Mouse (Mus musculus): Measurements from ENCODE around the gene Vps45. TPM values are rescaled to one million over a fixed set of nuclear protein-coding genes. Genes with fewer than 3 reads are reported as not detected.
"Not testable (repeated sequence)": the region's sequence is repeated elsewhere in the genome, so short reads cannot be mapped to it uniquely, and the experiment has no call there.

Gene Vps45
- total and polyA plus RNA-seq, 2 experiments = 2.1 to 10.7 TPM

DNA sequence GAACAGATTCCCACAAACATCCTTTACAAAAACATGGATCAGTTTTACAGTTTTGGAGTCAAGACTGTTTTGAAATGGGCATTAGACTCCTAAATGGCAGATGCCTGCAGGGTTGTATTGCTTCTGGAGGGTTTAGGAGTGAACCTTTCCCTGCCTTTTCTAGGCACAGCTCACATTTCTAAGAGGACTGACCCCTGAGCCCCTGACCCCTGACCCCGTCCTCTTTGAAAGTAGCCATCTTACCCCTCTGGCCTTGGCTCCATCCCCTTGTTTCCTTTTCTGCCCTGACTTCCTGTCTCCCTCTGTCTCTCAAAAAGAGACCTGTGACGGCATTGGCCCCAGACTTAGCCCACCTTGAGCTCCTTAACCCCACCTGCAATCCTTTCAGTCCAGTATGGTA, 95.0 kb downstream of the Vps45 start:
- H3K27me3 ChIP-seq (ENCODE audit: control insufficient read depth, insufficient read depth, low read length) = no peaks in the 10 kb centered on the region
- H3K4me3 ChIP-seq (ENCODE audit: insufficient read depth, low read depth, low read length) = no peak overlapping the region
- no peak for TF ChIP-seq CTCF (IDR thresholded peaks at IDR 0.05; ENCODE audit: low read depth, low read length)
- TF ChIP-seq POLR2A (IDR thresholded peaks at IDR 0.05; ENCODE audit: extremely low read depth, insufficient read depth, low read length) = no peak
- WGBS = 62% methylated on average over 2 of the region's 2 CpGs
- H3K79me2 ChIP-seq (ENCODE audit: control insufficient read depth, insufficient read depth, low read length) = no peaks in the 10 kb centered on the region
- no peaks in the 10 kb centered on the region for H3K36me3 ChIP-seq (ENCODE audit: control insufficient read depth, insufficient read depth, low read length)
- no peaks in the 10 kb centered on the region for H3K4me1 ChIP-seq (ENCODE audit: control insufficient read depth, insufficient read depth, low read length)
- H3K9ac ChIP-seq (ENCODE audit: low read depth, low read length) = no peak overlapping the region
- DNase-seq (ENCODE audit: extremely low read depth, low read depth, low spot score) = no peak
- H3K27ac ChIP-seq (replicated peaks; ENCODE audit: insufficient read depth, low read depth, low read length) = no peak overlapping the region

DNA sequence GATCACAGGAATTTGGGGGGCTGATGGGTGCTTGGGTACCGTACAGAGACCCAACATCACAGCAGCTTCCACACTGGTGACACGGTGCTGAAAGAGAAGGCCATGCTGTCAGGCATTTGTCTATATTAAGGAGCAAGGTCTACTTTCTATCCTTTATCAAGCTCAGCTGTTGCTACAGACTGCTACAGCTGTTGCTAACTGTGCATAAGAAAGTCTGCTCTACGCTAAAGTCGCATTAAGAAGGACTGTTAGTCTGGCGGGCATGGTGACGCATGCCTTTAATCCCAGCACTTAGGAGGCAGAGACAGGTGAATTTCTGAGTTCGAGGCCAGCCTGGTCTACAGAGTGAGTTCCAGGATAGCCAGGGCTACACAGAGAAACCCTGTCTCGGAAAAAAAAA, 96.1 kb downstream of the Vps45 start:
- not testable (repeated sequence) for H3K36me3 ChIP-seq (ENCODE audit: control insufficient read depth, insufficient read depth, low read length); H3K4me3 ChIP-seq (ENCODE audit: insufficient read depth, low read depth, low read length); H3K27me3 ChIP-seq (ENCODE audit: control insufficient read depth, insufficient read depth, low read length); H3K4me1 ChIP-seq (ENCODE audit: control insufficient read depth, insufficient read depth, low read length); H3K9ac ChIP-seq (ENCODE audit: low read depth, low read length); DNase-seq (ENCODE audit: extremely low read depth, low read depth, low spot score); H3K79me2 ChIP-seq (ENCODE audit: control insufficient read depth, insufficient read depth, low read length); H3K27ac ChIP-seq (replicated peaks; ENCODE audit: insufficient read depth, low read depth, low read length)
- WGBS = 88% methylated on average over 8 of the region's 8 CpGs

DNA sequence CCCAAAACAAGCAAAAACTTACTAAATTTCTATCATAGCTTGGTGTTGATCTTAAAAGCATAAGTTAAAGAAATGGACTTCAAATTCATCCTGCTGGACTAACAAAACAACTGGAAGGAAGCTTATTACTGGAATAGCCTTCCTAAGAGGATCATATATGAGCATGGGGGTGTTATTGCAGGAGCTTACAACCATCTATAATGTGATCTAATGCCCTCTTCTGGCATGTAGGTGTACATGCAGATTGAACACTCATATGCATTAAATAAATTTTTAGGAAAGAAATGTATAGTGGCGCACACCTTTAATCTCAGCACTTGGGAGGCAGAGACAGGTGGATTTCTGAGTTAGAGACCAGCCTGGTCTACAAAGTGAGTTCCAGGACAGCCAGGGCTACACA, 98.5 kb downstream of the Vps45 start:
- Histone ChIP-seq H3K4me3 (ENCODE audit: insufficient read depth, low read depth, low read length) (no peak overlapping the region), H3K36me3 (ENCODE audit: control insufficient read depth, insufficient read depth, low read length) (no peaks in the 10 kb centered on the region), H3K27ac (replicated peaks; ENCODE audit: insufficient read depth, low read depth, low read length) (no peak overlapping the region), H3K9ac (ENCODE audit: low read depth, low read length) (no peak overlapping the region), H3K27me3 (ENCODE audit: control insufficient read depth, insufficient read depth, low read length) (no peaks in the 10 kb centered on the region), H3K79me2 (ENCODE audit: control insufficient read depth, insufficient read depth, low read length) (no peaks in the 10 kb centered on the region), H3K4me1 (ENCODE audit: control insufficient read depth, insufficient read depth, low read length) (no peaks in the 10 kb centered on the region)
- no peak for DNase-seq (ENCODE audit: extremely low read depth, low read depth, low spot score)
- WGBS = 93% methylated on average over 1 of the region's 1 CpGs
- TF ChIP-seq POLR2A (IDR thresholded peaks at IDR 0.05; ENCODE audit: extremely low read depth, insufficient read depth, low read length) = no peak
- TF ChIP-seq CTCF (IDR thresholded peaks at IDR 0.05; ENCODE audit: low read depth, low read length) = no peak

DNA sequence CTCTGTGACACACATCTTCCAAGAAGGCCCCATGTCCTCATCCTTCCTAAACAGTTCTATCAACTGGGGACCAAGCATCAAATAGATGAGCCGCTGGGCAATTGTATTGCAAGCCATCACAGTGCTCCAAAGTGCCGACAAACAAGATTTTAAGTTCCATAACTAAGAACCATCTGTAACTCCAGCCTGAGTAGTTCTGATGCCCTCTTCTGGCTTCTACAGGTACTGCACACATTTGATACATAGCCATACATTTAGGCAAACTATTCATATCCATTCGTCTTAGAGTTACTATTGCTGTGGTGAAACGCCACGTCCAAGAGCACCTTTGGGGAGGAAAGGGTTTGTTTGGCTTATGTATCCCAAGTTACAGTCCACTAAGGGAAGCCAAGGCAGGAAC, 99.2 kb downstream of the Vps45 start:
- peak; percentile 33 for DNase-seq (ENCODE audit: extremely low read depth, low read depth, low spot score)
- 86% methylated on average over 5 of the region's 5 CpGs for WGBS
- H3K9ac ChIP-seq (ENCODE audit: low read depth, low read length) = no peak overlapping the region
- H3K4me1 ChIP-seq (ENCODE audit: control insufficient read depth, insufficient read depth, low read length) = no peaks in the 10 kb centered on the region
- no peaks in the 10 kb centered on the region for H3K79me2 ChIP-seq (ENCODE audit: control insufficient read depth, insufficient read depth, low read length)
- H3K27ac ChIP-seq (replicated peaks; ENCODE audit: insufficient read depth, low read depth, low read length) = no peak overlapping the region
- no peaks in the 10 kb centered on the region for H3K27me3 ChIP-seq (ENCODE audit: control insufficient read depth, insufficient read depth, low read length)
- H3K36me3 ChIP-seq (ENCODE audit: control insufficient read depth, insufficient read depth, low read length) = no peaks in the 10 kb centered on the region
- H3K4me3 ChIP-seq (ENCODE audit: insufficient read depth, low read depth, low read length) = no peak overlapping the region
- no peak for TF ChIP-seq POLR2A (IDR thresholded peaks at IDR 0.05; ENCODE audit: extremely low read depth, insufficient read depth, low read length)
- TF ChIP-seq CTCF (IDR thresholded peaks at IDR 0.05; ENCODE audit: low read depth, low read length) = no peak

DNA sequence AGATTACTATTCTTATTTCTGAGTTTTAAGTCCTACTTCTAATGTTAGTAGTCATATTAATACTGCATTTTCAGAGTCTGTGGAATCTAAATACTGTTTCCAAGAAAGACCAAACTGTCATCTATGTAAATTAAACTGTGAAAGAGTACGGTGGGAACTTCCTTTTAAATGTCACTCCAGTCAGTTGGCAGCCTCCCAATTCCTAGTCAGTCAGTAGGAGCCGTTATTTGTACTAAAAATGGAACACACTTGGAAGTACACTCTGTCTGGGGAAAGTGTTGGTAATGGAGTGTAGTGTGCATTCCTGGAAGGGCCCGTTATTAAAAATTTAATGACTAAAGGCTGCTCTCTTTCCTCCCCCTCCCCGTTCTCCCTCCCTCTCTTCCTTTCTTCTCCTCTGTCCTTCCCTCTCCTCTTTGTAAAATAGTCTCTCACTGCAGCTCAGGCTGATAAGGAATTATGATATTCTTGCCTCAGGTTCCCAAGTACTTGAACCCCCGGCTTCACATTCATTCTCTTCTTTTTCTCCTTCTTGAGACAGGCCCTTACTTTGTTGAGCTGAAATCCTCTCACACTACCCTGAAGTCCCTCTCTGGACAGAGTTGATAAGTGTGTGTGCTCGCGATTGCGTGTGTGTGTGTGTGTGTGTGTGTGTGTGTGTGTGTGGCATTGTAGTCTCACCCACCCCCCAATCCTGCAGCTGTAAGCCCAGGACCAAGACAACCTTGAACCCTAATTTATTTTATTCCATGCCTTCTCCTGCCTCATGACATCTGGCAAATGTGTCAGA, 100.7 kb downstream of the Vps45 start:
- Histone ChIP-seq H3K79me2 (ENCODE audit: control insufficient read depth, insufficient read depth, low read length) (no peaks in the 10 kb centered on the region), H3K27me3 (ENCODE audit: control insufficient read depth, insufficient read depth, low read length) (no peaks in the 10 kb centered on the region), H3K27ac (replicated peaks; ENCODE audit: insufficient read depth, low read depth, low read length) (no peak overlapping the region), H3K9ac (ENCODE audit: low read depth, low read length) (no peak overlapping the region), H3K4me3 (ENCODE audit: insufficient read depth, low read depth, low read length) (no peak overlapping the region), H3K4me1 (ENCODE audit: control insufficient read depth, insufficient read depth, low read length) (no peaks in the 10 kb centered on the region), H3K36me3 (ENCODE audit: control insufficient read depth, insufficient read depth, low read length) (no peaks in the 10 kb centered on the region)
- WGBS = 52% methylated on average over 8 of the region's 8 CpGs
- DNase-seq (ENCODE audit: extremely low read depth, low read depth, low spot score) = peak; percentile 13
- TF ChIP-seq POLR2A (IDR thresholded peaks at IDR 0.05; ENCODE audit: extremely low read depth, insufficient read depth, low read length) = no peak
- no peak for TF ChIP-seq CTCF (IDR thresholded peaks at IDR 0.05; ENCODE audit: low read depth, low read length)

DNA sequence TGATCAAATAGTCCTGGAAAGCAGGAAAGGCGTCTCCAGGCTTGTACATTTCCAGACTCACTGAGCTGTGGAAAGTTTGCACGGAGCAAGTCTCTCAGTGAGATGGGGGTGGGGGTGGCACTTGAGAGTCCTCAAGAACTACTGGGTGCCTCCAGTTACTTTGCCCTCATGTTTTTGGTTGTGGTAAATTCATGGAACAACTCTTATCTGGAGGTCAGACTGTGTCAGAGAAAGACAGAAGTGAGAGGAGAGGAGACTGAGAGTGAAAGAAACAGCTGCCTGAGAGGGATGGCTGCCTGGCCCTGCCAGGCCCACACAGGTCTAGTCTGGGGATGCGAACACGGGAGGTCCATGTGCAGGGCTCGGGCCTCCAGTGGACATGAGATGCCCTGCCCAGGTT, 102.9 kb downstream of the Vps45 start:
- Histone ChIP-seq H3K4me1 (ENCODE audit: control insufficient read depth, insufficient read depth, low read length) (peaks cover 3% of the 10 kb centered on the region; the same call in 1 of the 2 replicates), H3K27ac (replicated peaks; ENCODE audit: insufficient read depth, low read depth, low read length) (no peak overlapping the region), H3K9ac (ENCODE audit: low read depth, low read length) (no peak overlapping the region), H3K4me3 (ENCODE audit: insufficient read depth, low read depth, low read length) (no peak overlapping the region), H3K36me3 (ENCODE audit: control insufficient read depth, insufficient read depth, low read length) (no peaks in the 10 kb centered on the region), H3K27me3 (ENCODE audit: control insufficient read depth, insufficient read depth, low read length) (no peaks in the 10 kb centered on the region), H3K79me2 (ENCODE audit: control insufficient read depth, insufficient read depth, low read length) (no peaks in the 10 kb centered on the region)
- no peak for DNase-seq (ENCODE audit: extremely low read depth, low read depth, low spot score)
- 97% methylated on average over 5 of the region's 5 CpGs for WGBS
- no peak for TF ChIP-seq CTCF (IDR thresholded peaks at IDR 0.05; ENCODE audit: low read depth, low read length)
- TF ChIP-seq POLR2A (IDR thresholded peaks at IDR 0.05; ENCODE audit: extremely low read depth, insufficient read depth, low read length) = no peak

DNA sequence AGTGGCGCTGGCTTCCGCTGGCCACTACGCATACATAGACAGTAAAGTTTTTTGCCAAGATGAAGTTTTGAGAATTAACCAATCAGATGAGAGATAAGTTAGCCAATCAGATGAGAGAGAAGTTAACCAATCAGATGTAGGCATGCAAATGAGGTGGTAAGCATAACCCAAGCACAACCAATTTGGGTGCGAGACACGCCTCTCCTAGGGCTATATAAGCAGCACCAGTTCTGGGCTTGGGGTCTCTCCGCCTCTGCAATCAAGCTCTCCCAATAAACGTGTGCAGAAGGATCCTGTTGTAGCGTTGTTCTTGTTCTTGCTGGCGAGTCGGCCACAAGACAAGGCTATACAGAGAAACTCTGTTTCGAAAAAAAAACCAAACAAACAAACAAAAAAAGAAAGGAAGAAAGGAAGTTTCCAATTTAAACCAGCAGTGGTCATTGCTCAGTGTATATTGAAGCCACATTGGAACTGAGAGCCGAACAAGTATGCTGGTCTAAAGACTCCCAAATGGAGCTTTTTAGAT, 103.6 kb downstream of the Vps45 start:
- not testable (repeated sequence) for H3K27me3 ChIP-seq (ENCODE audit: control insufficient read depth, insufficient read depth, low read length); H3K9ac ChIP-seq (ENCODE audit: low read depth, low read length); H3K4me1 ChIP-seq (ENCODE audit: control insufficient read depth, insufficient read depth, low read length); H3K36me3 ChIP-seq (ENCODE audit: control insufficient read depth, insufficient read depth, low read length); H3K27ac ChIP-seq (replicated peaks; ENCODE audit: insufficient read depth, low read depth, low read length); DNase-seq (ENCODE audit: extremely low read depth, low read depth, low spot score); H3K79me2 ChIP-seq (ENCODE audit: control insufficient read depth, insufficient read depth, low read length); H3K4me3 ChIP-seq (ENCODE audit: insufficient read depth, low read depth, low read length)
- 88% methylated on average over 12 of the region's 12 CpGs for WGBS
